Mouse (Mus musculus): Measurements from ENCODE around the gene Aldh1a3. TPM values are rescaled to one million over a fixed set of nuclear protein-coding genes. Genes with fewer than 3 reads are reported as not detected.

Aldh1a3 gene
- polyA plus RNA-seq, 1 experiment from 2014 or later: 1.4 TPM

DNA sequence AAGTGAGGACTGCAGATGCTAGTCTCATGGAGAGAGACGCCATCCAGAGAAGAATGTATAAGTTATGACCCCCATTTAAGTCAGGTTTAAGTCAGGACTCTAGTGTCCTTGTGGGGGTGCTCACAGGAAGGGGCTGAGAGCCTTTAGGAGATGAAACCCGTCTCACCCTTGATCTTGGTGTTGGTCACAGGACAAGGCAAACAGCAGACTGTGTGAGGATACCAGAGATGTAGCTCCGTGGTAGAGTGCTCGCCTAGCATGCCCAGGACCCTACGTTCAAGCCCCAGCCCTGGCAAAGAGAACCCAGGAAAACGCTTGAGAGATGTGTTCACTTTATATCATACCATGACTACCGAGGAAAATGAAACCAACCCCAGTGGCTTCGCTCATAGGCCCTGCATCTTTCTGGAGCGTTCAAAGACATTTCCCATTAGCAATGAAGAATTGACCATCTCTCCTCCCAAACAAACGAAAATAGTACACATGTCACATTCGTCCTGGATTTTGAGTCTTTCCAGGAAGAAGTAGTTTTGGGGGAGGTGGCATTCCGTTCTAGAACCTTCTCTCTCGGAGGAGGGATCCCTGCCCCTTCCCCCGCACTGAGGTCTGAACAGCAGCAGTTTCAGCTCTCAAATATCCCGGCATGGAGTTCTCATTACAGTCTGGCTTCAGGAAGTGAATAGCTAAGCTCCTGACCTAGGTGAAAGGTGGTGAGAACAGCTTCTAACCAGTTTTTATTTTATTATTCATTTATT lies 21.6 kb upstream of the Aldh1a3 start:
- no peak overlapping the region for H3K9ac ChIP-seq (ENCODE audit: low read depth, low read length)
- WGBS: 77% methylated on average over 15 of the region's 15 CpGs
- peaks cover 8% of the 10 kb centered on the region for H3K4me1 ChIP-seq (ENCODE audit: control insufficient read depth, insufficient read depth, low read length)
- H3K27ac ChIP-seq (ENCODE audit: low read length): no peak overlapping the region
- H3K4me2 ChIP-seq (ENCODE audit: low read length): no peak overlapping the region
- ATAC-seq: no peak
- no peaks in the 10 kb centered on the region for H3K27me3 ChIP-seq (ENCODE audit: control insufficient read depth, insufficient read depth, low read depth, low read length)
- H3K36me3 ChIP-seq (ENCODE audit: control insufficient read depth, insufficient read depth, low read length): no peaks in the 10 kb centered on the region
- H3K9me3 ChIP-seq (replicated peaks; ENCODE audit: control insufficient read depth, low read length, poor library complexity, severe bottlenecking): no peaks in the 10 kb centered on the region
- no peak overlapping the region for H3K4me3 ChIP-seq (ENCODE audit: low read depth, low read length)

GRCm38 (mm10) chr7:66448304-66448703 lies 21.0 kb upstream of the Aldh1a3 start:
- no peak overlapping the region for H3K4me3 ChIP-seq (ENCODE audit: low read depth, low read length)

GRCm38 (mm10) chr7:66446860-66447259 lies 19.5 kb upstream of the Aldh1a3 start:
- ATAC-seq: no peak
- whole genome bisulfite sequencing: 86% methylated on average over 3 of the region's 3 CpGs
- no peak overlapping the region for H3K9ac ChIP-seq (ENCODE audit: low read depth, low read length)
- H3K4me1 ChIP-seq (ENCODE audit: control insufficient read depth, insufficient read depth, low read length): peaks cover 8% of the 10 kb centered on the region
- H3K9me3 ChIP-seq (replicated peaks; ENCODE audit: control insufficient read depth, low read length, poor library complexity, severe bottlenecking): no peaks in the 10 kb centered on the region
- no peak overlapping the region for H3K4me3 ChIP-seq (ENCODE audit: low read depth, low read length)
- no peak overlapping the region for H3K27ac ChIP-seq (ENCODE audit: low read length)
- H3K4me2 ChIP-seq (ENCODE audit: low read length): no peak overlapping the region
- no peaks in the 10 kb centered on the region for H3K36me3 ChIP-seq (ENCODE audit: control insufficient read depth, insufficient read depth, low read length)
- no peaks in the 10 kb centered on the region for H3K27me3 ChIP-seq (ENCODE audit: control insufficient read depth, insufficient read depth, low read depth, low read length)

More at GRCm38 (mm10) chr7:66448304-66448703, 21.0 kb upstream of the Aldh1a3 start:
- no peak overlapping the region for H3K9ac ChIP-seq (ENCODE audit: low read depth, low read length)
- H3K4me2 ChIP-seq (ENCODE audit: low read length): no peak overlapping the region
- peaks cover 8% of the 10 kb centered on the region for H3K4me1 ChIP-seq (ENCODE audit: control insufficient read depth, insufficient read depth, low read length)
- 45% methylated on average over 10 of the region's 10 CpGs for WGBS
- no peaks in the 10 kb centered on the region for H3K36me3 ChIP-seq (ENCODE audit: control insufficient read depth, insufficient read depth, low read length)
- H3K27me3 ChIP-seq (ENCODE audit: control insufficient read depth, insufficient read depth, low read depth, low read length): no peaks in the 10 kb centered on the region
- H3K9me3 ChIP-seq (replicated peaks; ENCODE audit: control insufficient read depth, low read length, poor library complexity, severe bottlenecking): no peaks in the 10 kb centered on the region
- H3K27ac ChIP-seq (ENCODE audit: low read length): no peak overlapping the region
- ATAC-seq: no peak

DNA sequence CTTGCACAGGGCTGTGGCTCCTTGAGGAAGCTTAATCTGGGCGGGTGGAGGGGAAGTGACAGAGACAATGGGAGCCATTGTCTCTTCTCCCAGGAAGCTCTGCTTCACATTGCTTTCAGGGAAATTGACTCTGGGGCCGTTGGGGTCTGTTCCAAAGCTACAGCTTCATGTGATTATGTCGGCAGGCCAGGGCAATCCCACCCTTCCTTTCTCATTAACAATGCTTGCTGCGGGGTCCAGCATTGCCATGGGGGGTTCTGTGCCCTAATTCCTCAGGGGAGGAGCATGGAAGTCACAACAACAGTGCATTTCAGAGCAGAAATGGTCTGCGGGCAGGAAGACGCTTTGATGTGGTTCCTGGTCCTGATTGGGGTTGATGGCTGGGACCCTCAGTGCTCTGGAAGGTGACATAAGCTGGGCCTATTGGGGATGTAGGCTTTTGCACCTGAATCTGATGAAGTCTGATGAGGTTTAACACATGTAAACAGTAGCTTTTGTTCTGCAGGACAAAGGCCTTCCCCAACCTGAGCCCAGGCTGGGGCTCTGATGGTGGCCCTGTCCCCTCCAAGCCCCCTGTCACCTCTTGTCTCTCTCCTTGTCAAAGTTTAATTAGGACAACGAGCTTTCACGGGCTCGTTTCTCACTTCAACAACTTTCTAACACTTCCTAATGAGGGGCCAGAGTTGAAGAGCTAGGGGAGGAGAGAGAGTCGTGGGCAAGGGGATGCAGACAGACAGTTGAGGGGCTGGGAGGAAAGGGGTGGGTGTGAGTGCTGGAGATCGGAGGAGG lies 18.0 kb upstream of the Aldh1a3 start:
- H3K4me3 ChIP-seq (ENCODE audit: low read depth, low read length): no peak overlapping the region
- no peak overlapping the region for H3K9ac ChIP-seq (ENCODE audit: low read depth, low read length)
- peaks cover 5% of the 10 kb centered on the region for H3K4me1 ChIP-seq (ENCODE audit: control insufficient read depth, insufficient read depth, low read length)
- WGBS: 23% methylated on average over 11 of the region's 11 CpGs
- H3K27ac ChIP-seq (ENCODE audit: low read length): no peak overlapping the region
- no peaks in the 10 kb centered on the region for H3K9me3 ChIP-seq (replicated peaks; ENCODE audit: control insufficient read depth, low read length, poor library complexity, severe bottlenecking)
- no peaks in the 10 kb centered on the region for H3K27me3 ChIP-seq (ENCODE audit: control insufficient read depth, insufficient read depth, low read depth, low read length)
- H3K4me2 ChIP-seq (ENCODE audit: low read length): no peak overlapping the region
- no peaks in the 10 kb centered on the region for H3K36me3 ChIP-seq (ENCODE audit: control insufficient read depth, insufficient read depth, low read length)
- no peak for ATAC-seq

GRCm38 (mm10) chr7:66444706-66445105 lies 17.4 kb upstream of the Aldh1a3 start:
- H3K4me3 ChIP-seq (ENCODE audit: low read depth, low read length): no peak overlapping the region
- 57% methylated on average over 5 of the region's 5 CpGs for WGBS
- H3K36me3 ChIP-seq (ENCODE audit: control insufficient read depth, insufficient read depth, low read length): no peaks in the 10 kb centered on the region
- H3K9ac ChIP-seq (ENCODE audit: low read depth, low read length): no peak overlapping the region
- no peaks in the 10 kb centered on the region for H3K9me3 ChIP-seq (replicated peaks; ENCODE audit: control insufficient read depth, low read length, poor library complexity, severe bottlenecking)
- no peaks in the 10 kb centered on the region for H3K27me3 ChIP-seq (ENCODE audit: control insufficient read depth, insufficient read depth, low read depth, low read length)
- no peak for ATAC-seq
- H3K4me2 ChIP-seq (ENCODE audit: low read length): no peak overlapping the region
- no peak overlapping the region for H3K27ac ChIP-seq (ENCODE audit: low read length)
- H3K4me1 ChIP-seq (ENCODE audit: control insufficient read depth, insufficient read depth, low read length): no peaks in the 10 kb centered on the region

- 0 out of 2 replicates have a peak overlapping the region, but pooled peaks have one; percentile 1 for H3K9ac ChIP-seq (ENCODE audit: low read depth, low read length)
- ATAC-seq: no peak
- WGBS: 69% methylated on average over 15 of the region's 15 CpGs
These were observed 15.4 kb upstream of the Aldh1a3 start for GRCm38 (mm10) chr7:66442501-66443369.

GRCm38 (mm10) chr7:66438787-66439669 lies 11.7 kb upstream of the Aldh1a3 start:
- Histone ChIP-seq H3K27me3 (ENCODE audit: control insufficient read depth, insufficient read depth, low read depth, low read length) (no peaks in the 10 kb centered on the region), H3K4me1 (ENCODE audit: control insufficient read depth, insufficient read depth, low read length) (no peaks in the 10 kb centered on the region), H3K9ac (ENCODE audit: low read depth, low read length) (no peak overlapping the region), H3K27ac (ENCODE audit: low read length) (no peak overlapping the region), H3K36me3 (ENCODE audit: control insufficient read depth, insufficient read depth, low read length) (no peaks in the 10 kb centered on the region), H3K4me2 (ENCODE audit: low read length) (no peak overlapping the region), H3K4me3 (ENCODE audit: low read depth, low read length) (no peak overlapping the region), H3K9me3 (replicated peaks; ENCODE audit: control insufficient read depth, low read length, poor library complexity, severe bottlenecking) (no peaks in the 10 kb centered on the region)
- WGBS: 66% methylated on average over 12 of the region's 12 CpGs
- ATAC-seq: no peak

More at GRCm38 (mm10) chr7:66442501-66443369, 15.4 kb upstream of the Aldh1a3 start:
- H3K9me3 ChIP-seq (replicated peaks; ENCODE audit: control insufficient read depth, low read length, poor library complexity, severe bottlenecking): no peaks in the 10 kb centered on the region
- H3K27me3 ChIP-seq (ENCODE audit: control insufficient read depth, insufficient read depth, low read depth, low read length): no peaks in the 10 kb centered on the region
- H3K4me3 ChIP-seq (ENCODE audit: low read depth, low read length): no peak overlapping the region
- H3K4me1 ChIP-seq (ENCODE audit: control insufficient read depth, insufficient read depth, low read length): no peaks in the 10 kb centered on the region
- no peaks in the 10 kb centered on the region for H3K36me3 ChIP-seq (ENCODE audit: control insufficient read depth, insufficient read depth, low read length)
- H3K4me2 ChIP-seq (ENCODE audit: low read length): no peak overlapping the region
- H3K27ac ChIP-seq (ENCODE audit: low read length): no peak overlapping the region

GRCm38 (mm10) chr7:66434453-66434935 lies 7.2 kb upstream of the Aldh1a3 start:
- no peak for ATAC-seq
- Histone ChIP-seq H3K27me3 (ENCODE audit: control insufficient read depth, insufficient read depth, low read depth, low read length) (peaks cover 3% of the 10 kb centered on the region; the same call in 1 of the 2 replicates), H3K36me3 (ENCODE audit: control insufficient read depth, insufficient read depth, low read length) (no peaks in the 10 kb centered on the region)

More at GRCm38 (mm10) chr7:66434453-66434935, 7.2 kb upstream of the Aldh1a3 start:
- Histone ChIP-seq H3K27ac (ENCODE audit: low read length) (no peak overlapping the region), H3K4me3 (ENCODE audit: low read depth, low read length) (no peak overlapping the region), H3K9ac (ENCODE audit: low read depth, low read length) (no peak overlapping the region), H3K4me2 (ENCODE audit: low read length) (no peak overlapping the region), H3K9me3 (replicated peaks; ENCODE audit: control insufficient read depth, low read length, poor library complexity, severe bottlenecking) (no peaks in the 10 kb centered on the region), H3K4me1 (ENCODE audit: control insufficient read depth, insufficient read depth, low read length) (no peaks in the 10 kb centered on the region)
- WGBS: 43% methylated on average over 10 of the region's 10 CpGs

Data from midbrain, embryonic 16.5 days (tissue).